Mouse (Mus musculus) liver, postnatal 0 days (tissue): ENCODE measurements at regions not wholly inside any gene's neighbourhood (a gene's known extent, or its start where the extent isn't known, plus 50 kb on each side); places are given as distances from the start of the nearest gene placed in this dataset.
A peak's percentile ranks its signal among the peaks of the same experiment; 100 is the strongest.
"Not testable (repeated sequence)": the region's sequence is repeated elsewhere in the genome, so short reads cannot be mapped to it uniquely, and the experiment has no call there.

Source experiments
- ATAC-seq: fragments of 200-750 bp; cut with Nextera tagmentation; 2 replicates; pipeline ENCODE4 v1.8.0; 2017; ENCODE audit warnings: mild to moderate bottlenecking, moderate library complexity
- DNase-seq: peaks from one replicate; pipeline ENCODE4 v3.0.0-alpha.2; 2016
- H3K27ac ChIP-seq: fragments of 300-500 bp; sonication (generic); 2 replicates; pipeline ENCODE4 v1.5.1; 2014; ENCODE audit warnings: antibody characterized with exemption, moderate library complexity, mild to moderate bottlenecking, low read depth
- H3K27me3 ChIP-seq: fragments of 300-500 bp; sonication (generic); 2 replicates; pipeline ENCODE4 v1.6.1; 2014; ENCODE audit warnings: low read length, control low read depth, mixed read lengths; ENCODE audit not compliant: insufficient read depth
- H3K36me3 ChIP-seq: fragments of 300-500 bp; sonication (generic); replicated peaks from 2 replicates; pipeline ENCODE4 v1.6.1; 2014; ENCODE audit warnings: mild to moderate bottlenecking, control low read depth, low read length, moderate library complexity, mixed read lengths; ENCODE audit not compliant: insufficient read depth
- H3K4me1 ChIP-seq: fragments of 300-500 bp; sonication (generic); 2 replicates; pipeline ENCODE4 v1.6.1; 2014; ENCODE audit warnings: antibody characterized with exemption, mild to moderate bottlenecking, control low read depth; ENCODE audit not compliant: insufficient read depth
- H3K4me2 ChIP-seq: fragments of 300-500 bp; sonication (generic); 2 replicates; pipeline ENCODE4 v1.6.1; 2014; ENCODE audit warnings: low read depth, mild to moderate bottlenecking, low read length, moderate library complexity, mixed read lengths
- H3K4me3 ChIP-seq: fragments of 300-500 bp; sonication (generic); 2 replicates; pipeline ENCODE4 v1.5.1; 2014; ENCODE audit warnings: low read depth, low read length
- H3K9ac ChIP-seq: fragments of 300-500 bp; sonication (generic); replicated peaks from 2 replicates; pipeline ENCODE4 v1.6.1; 2014; ENCODE audit warnings: mild to moderate bottlenecking, moderate library complexity
- H3K9me3 ChIP-seq: fragments of 300-500 bp; sonication (generic); 2 replicates; pipeline ENCODE4 v1.6.1; 2016; ENCODE audit warnings: mild to moderate bottlenecking, control low read depth, low read length, mixed read lengths
- CTCF ChIP-seq: sonication (generic); IDR thresholded peaks from 2 replicates; pipeline ENCODE4 v1.5.1; 2016; ENCODE audit warnings: antibody characterized with exemption, low read depth
- EP300 ChIP-seq: IDR thresholded peaks from 2 replicates; pipeline ENCODE4 v1.6.1; 2016; ENCODE audit warnings: antibody characterized with exemption, low read depth, mild to moderate bottlenecking
- WGBS: fragments of 180-500 bp; shearing (Covaris S2); extraction: QIAGEN DNeasy Blood & Tissue Kit; methylation state at CpG from one replicate; pipeline ENCODE4 v1.1.7; 2014; ENCODE audit not compliant: insufficient replicate concordance; 5-methylcytosine and 5-hydroxymethylcytosine counted together

GRCm38 (mm10) chr7:60293556-60293955, 153.5 kb upstream of the Snrpn start:
- TF ChIP-seq EP300 (no peak), CTCF (no peak)
- H3K4me2 ChIP-seq = no peak overlapping the region
- 79% methylated on average over 9 of the region's 9 CpGs for WGBS
- no peaks in the 10 kb centered on the region for H3K27me3 ChIP-seq
- H3K4me3 ChIP-seq = no peak overlapping the region
- H3K9ac ChIP-seq = no peak overlapping the region
- no peak overlapping the region for H3K27ac ChIP-seq
- H3K36me3 ChIP-seq = no peaks in the 10 kb centered on the region
- H3K4me1 ChIP-seq = no peaks in the 10 kb centered on the region
- H3K9me3 ChIP-seq = no peaks in the 10 kb centered on the region
- no peak for ATAC-seq
- no peak for DNase-seq

- not testable (repeated sequence) for H3K9me3 ChIP-seq, H3K36me3 ChIP-seq, H3K27me3 ChIP-seq, H3K27ac ChIP-seq, H3K4me1 ChIP-seq, H3K9ac ChIP-seq
- Histone ChIP-seq H3K4me2 (peak overlapping the region; percentile 58), H3K4me3 (peak overlapping the region; percentile 39)
- DNase-seq = peak; percentile 54
- 13% methylated on average over 22 of the region's 22 CpGs for WGBS
- ATAC-seq = peak; percentile 96
Measured at GRCm38 (mm10) chr7:60244187-60244866, 104.3 kb upstream of the Snrpn start.

- DNase-seq (peak; percentile 20), ATAC-seq (peak; percentile 89)
- not testable (repeated sequence) for H3K4me1 ChIP-seq, H3K36me3 ChIP-seq, H3K9me3 ChIP-seq, H3K9ac ChIP-seq, H3K27ac ChIP-seq, H3K27me3 ChIP-seq
- 31% methylated on average over 11 of the region's 11 CpGs for WGBS
- peak overlapping the region; percentile 58 for H3K4me2 ChIP-seq
- H3K4me3 ChIP-seq = peak overlapping the region; percentile 39
Measured at GRCm38 (mm10) chr7:60243746-60244145, 103.7 kb upstream of the Snrpn start.

- H3K27ac ChIP-seq, H3K4me2 ChIP-seq, ATAC-seq, H3K9me3 ChIP-seq, DNase-seq, H3K36me3 ChIP-seq, H3K9ac ChIP-seq, H3K27me3 ChIP-seq, H3K4me3 ChIP-seq, H3K4me1 ChIP-seq: not testable (repeated sequence)
- TF ChIP-seq CTCF = peak; percentile 35
- 2% methylated on average over 4 of the region's 4 CpGs for WGBS
Measured at GRCm38 (mm10) chr7:60238595-60239195, 98.7 kb upstream of the Snrpn start.

- not testable (repeated sequence) for H3K9ac ChIP-seq, H3K9me3 ChIP-seq, ATAC-seq, DNase-seq, H3K4me1 ChIP-seq, H3K36me3 ChIP-seq, H3K27ac ChIP-seq, H3K27me3 ChIP-seq, H3K4me3 ChIP-seq, H3K4me2 ChIP-seq
- 55% methylated on average over 3 of the region's 3 CpGs for WGBS
Measured at GRCm38 (mm10) chr7:60216358-60217273, 76.6 kb upstream of the Snrpn start.
